Mouse (Mus musculus) mouse embryonic stem cell (cell line): ENCODE results near the gene Rap2b.

Source experiments
- in situ Hi-C, 2 experiments: fragments of 300-500 bp; cut with MboI; formaldehyde crosslinking; loops; 1 replicate in 1 of 2; 3 replicates in 1 of 2; pipeline ENCODE4 v1.14.3; 2019 to 2020; ENCODE audit warnings: low sequenced_read_pairs in 2 of 2, low pct_unique_long_range_greater_than_20kb in 1 of 2, mixed read lengths in 1 of 2; ENCODE audit not compliant: unreplicated experiment in 1 of 2

Rap2b gene

GRCm38 (mm10) chr3:61365779-61366373 lies 4.4 kb downstream of the Rap2b start, which contains the start of gene B430305J03Rik:
Gene B430305J03Rik (minus strand): TSS chr3:61365951.
- in situ Hi-C loops: no loop called here

- in situ Hi-C loops: no loop called here
Measured at GRCm38 (mm10) chr3:61368446-61368845, 7.0 kb downstream of the Rap2b start.

- in situ Hi-C loops: no loop called here
Measured at GRCm38 (mm10) chr3:61376001-61376400, 14.6 kb downstream of the Rap2b start.

- in situ Hi-C loops: no loop called here
Measured at GRCm38 (mm10) chr3:61386368-61386767, 24.9 kb downstream of the Rap2b start.

- in situ Hi-C loops: no loop called here
Measured at GRCm38 (mm10) chr3:61391564-61391963, 30.1 kb downstream of the Rap2b start.

- in situ Hi-C loops: no loop called here
Measured at GRCm38 (mm10) chr3:61392881-61393280, 31.4 kb downstream of the Rap2b start.

GRCm38 (mm10) chr3:61393520-61393919 lies 32.1 kb downstream of the Rap2b start:
- in situ Hi-C loops: no loop called here

GRCm38 (mm10) chr3:61395382-61395781 lies 33.9 kb downstream of the Rap2b start:
- in situ Hi-C loops: no loop called here

- in situ Hi-C loops: no loop called here
Measured at GRCm38 (mm10) chr3:61396728-61397127, 35.3 kb downstream of the Rap2b start.

GRCm38 (mm10) chr3:61400823-61401387 lies 39.5 kb downstream of the Rap2b start:
- in situ Hi-C loops: no loop called here

GRCm38 (mm10) chr3:61406921-61407320 lies 45.5 kb downstream of the Rap2b start:
- in situ Hi-C loops: no loop called here

GRCm38 (mm10) chr3:61409683-61410082 lies 48.2 kb downstream of the Rap2b start:
- in situ Hi-C loops: no loop called here

- in situ Hi-C loops: no loop called here
Measured at GRCm38 (mm10) chr3:61415883-61416282, 54.4 kb downstream of the Rap2b start.
